Mouse (Mus musculus): ENCODE measurements around the gene Pgs1.

Gene Pgs1

DNA sequence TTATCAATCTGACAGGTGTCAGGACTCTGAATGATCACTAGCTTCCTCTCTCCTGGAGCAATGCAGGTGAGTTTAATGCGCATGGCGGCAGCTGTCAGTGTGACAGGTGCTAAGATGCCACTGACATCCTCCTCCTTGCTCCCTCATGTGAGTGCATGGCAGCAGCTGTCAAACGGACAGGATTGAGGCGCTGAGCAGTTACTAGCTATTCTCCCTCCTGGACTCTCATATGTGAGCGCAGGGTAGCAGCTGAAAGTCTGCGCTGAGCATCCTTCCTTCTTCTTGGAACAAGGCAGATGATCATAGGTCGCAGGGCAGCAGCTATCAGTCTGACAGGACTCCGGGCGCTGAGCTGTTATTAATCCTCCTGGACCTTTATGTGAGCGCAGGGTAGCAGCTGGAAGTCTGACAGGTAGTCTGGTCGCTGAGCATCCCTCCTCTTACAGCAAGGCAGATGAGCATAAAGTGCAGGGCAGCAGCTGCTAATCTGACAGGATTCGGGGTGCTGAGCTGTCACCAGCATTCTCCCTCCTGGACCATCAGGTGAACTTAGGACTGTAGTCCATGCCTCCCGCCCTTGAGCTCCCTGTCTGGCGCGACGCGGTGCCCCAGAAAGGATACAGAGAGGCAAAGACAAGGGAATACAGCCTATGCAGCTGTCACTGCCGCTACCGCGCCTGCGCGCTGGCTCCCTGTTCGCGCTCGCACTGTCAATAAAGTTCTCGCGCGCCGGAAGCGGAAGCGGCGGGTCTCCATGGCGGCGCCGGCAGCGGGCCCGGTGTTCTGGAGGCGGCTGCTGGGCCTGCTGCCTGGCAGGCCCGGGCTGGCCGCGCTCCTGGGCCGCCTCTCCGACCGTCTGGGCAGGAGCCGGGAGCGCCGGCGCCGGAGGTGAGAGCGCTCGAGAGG is at the start of gene Pgs1:
Pgs1 (plus strand) TSS at position 167 of the 906 bp plus-strand sequence.
- peak; percentile 92 for DNase-seq

DNA sequence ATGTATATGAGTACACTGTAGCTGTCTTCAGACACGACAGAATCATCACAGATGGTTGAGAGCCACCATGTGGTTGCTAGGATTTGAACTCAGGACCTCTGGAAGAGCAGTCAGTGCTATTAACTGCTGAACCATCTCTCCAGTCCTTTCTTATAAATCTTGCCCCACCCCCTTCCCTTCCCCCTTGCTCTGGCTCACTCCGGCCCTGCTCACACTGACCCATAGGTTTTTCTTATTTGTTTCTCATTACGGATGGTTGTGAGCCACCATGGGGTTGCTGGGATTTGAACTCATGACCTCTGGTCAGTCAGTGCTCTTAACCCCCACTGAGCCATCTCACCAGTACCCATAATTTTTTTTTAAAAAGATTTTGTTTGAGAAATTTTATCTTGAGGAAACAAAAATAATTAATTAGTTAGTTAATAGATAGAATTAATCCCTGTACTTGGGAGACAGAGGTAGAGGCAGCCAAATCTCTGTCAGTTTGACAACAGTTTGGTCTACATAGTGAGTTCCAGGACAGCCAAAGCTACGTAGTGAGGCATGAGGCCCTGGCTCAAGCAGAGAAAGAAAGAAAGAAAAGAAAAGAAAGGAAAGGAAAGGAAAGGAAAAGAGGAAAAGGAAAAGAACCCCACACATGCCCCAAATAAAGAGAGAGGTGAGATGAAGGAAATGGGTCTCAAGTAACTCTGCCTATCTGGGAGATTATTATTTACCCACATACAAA is 46.9 kb upstream of the Pgs1 start:
- no peak for DNase-seq

DNA sequence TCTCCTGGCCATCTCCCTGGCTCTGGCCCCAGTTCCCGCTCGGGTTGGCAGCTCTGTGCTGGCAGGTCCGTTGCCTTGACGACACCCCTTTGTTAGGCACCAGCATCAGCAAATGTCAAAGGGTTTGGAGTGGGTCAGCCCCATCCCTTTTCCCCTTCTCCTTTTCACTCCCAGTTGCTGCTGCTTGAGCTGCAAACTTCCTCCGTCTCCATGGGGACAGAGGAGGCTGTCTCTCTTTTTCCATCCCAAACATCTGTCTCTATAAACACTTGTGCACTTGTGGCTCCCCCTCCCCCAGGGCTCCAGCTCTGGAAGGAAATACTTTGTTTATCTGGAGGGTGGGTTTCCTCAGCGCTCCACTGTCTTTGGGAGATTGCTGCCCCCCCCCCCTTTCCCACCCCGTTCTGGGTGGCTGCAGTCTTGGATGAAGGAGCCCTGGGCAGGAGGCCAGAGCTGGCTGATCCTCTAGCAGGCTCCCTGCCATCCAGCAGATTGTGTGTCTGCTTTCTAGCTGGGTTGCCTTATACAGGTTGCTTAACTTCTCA is 46.3 kb upstream of the Pgs1 start:
- peak; percentile 88 for DNase-seq

DNA sequence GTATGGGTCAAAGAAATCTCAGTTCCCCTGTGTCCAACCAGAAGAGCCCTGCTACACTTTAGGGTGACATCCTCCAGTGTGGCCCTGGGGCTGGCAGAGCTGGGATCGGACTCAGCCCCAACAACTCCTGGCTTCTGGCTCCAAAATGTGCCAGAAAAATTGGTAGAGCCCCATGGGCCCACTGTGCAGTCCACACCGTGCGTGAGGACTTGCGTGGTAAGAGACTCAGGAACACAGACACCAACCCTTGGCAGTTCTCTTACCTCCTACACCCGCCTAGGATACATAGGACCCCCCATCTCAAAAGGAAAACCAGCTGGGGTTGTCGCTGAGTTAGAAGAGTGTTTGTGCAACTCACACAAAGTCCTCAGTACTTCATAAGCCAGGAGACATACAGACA is 45.2 kb upstream of the Pgs1 start:
- DNase-seq: no peak

DNA sequence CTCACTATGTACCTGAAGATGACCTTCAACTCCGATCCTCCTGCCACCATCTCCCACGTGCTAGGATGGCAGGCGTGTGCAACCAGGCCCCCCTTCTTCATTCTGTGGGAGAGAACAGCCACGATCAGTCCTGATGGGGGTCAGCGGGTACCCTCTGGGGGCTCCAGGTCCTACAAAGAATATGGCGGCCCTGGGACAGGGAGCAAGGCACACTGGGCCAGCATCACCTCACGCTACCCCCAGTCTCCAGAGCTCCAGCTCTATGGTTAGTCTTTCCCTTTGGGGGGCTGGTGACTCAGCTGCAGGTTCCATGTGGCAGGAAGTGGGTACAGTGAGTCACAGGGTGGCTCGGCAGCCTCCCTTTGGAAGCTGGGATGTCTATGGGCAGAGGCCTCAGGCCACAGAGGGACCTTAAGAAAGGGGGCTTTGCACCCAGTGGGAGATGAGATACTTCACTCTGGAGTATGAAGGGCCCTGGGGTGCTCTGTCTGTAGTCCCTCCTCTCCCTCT is 44.7 kb upstream of the Pgs1 start:
- no peak for DNase-seq

DNA sequence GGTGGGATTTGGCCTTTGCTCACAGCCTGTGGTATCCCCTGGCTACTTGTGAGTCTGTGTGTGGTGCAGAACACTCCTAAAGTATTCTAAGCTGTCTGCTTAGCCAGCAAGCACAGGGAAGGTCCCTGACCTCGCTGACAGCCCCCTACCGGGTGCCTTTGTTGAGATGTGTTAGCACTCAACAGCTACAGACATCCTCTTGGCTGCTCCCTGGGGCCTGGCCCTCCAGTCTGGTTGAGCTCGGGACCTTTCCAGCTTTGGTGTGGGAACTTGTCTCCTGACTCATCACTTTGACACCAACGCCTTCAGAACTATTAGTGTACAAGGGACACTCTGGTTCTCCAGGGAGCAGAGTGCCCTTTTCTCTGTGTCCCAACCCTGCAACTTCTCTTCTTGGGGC is 44.2 kb upstream of the Pgs1 start:
- peak; percentile 24 for DNase-seq

DNA sequence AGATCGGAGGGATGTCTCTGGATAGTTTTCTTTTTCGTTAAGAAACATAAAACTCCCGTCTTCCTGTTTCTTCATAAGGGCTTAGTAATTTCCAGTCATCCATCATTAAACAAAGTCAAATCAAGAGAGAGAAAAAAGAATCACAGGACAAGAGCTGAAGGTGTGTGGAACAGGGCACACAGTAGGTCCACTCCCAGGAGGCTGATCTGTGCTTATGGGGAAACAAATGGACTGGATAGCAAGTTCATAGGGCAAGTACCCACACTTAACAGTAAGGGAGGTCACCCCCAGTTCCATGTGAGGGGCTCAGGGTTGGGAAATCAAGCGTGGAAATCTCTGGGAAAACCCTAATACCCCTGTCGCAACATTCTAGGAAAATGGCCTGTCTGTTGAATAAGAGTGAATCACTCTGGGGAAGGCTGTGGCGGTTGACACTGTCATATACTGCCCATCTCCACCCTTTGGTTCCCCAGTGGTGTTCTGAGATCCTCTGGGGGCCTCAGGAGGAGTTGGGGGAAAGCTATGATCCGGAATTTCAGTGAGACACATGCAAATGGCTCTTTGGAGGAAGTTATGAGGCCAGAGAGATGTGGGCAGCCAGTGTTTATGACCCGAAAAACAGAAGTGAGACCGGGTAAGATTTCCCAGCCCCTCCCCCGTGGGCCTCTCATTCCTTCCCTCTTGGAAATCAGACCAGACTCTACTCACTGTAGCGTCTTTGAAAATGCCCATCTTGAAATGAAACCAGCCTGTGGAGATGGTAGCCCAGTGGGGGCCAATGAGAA is 39.7 kb upstream of the Pgs1 start:
- DNase-seq: peak; percentile 23

DNA sequence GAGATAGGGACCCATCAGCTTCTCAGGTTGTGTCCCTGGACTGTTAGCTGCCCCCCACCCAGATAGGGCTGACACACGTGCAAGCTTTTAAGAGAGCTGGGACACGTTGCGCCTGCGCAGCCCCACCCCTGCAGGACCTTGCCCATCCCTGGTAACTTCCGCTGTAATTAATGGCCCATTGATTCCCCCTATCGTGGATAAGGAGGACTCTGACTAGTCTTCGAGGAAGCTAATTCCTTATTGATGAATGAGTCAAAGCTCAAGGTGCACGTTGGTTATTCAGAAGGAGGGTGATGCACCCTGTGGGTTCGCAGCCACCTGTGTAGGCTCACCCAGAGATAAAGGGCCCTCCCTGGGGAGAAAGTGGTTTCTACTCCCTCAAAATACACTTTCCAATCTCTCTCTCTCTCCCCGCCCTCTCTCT is 39.1 kb upstream of the Pgs1 start:
- no peak for DNase-seq

DNA sequence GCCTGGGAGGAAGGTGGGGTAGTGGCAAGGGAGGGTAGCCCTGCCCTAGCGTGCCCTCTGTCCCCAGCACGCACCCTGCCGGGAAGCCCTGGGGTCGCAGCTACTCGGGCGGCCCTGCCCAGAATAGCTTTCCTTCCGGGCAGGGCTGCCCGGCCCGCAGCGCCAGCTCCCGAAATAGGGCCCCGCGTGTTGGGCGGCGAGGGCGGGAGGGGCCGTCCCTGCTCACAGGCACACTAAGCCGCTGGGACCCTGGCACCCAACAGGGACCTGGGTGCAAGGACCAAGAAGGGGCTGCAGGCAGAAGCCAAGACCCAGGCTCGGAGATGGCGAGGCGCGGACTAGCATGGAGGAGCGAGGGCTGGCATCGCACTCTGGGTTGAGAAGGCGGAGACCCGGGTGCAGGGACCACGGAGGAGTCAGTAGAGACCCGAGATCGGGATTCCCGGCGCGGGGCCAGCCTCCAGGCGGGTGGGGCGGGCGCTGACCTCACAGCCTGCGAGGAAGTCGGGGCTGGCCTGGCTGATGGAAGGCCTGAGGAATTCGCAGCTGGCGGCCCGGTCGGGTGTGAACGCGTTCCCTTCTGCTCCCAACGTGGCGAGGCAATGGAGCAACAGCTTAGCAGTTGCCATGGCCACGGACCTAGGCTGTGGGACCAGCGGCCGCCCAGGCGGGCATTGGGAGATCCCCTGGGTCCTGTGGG is 36.5 kb upstream of the Pgs1 start:
- DNase-seq: peak; percentile 86

DNA sequence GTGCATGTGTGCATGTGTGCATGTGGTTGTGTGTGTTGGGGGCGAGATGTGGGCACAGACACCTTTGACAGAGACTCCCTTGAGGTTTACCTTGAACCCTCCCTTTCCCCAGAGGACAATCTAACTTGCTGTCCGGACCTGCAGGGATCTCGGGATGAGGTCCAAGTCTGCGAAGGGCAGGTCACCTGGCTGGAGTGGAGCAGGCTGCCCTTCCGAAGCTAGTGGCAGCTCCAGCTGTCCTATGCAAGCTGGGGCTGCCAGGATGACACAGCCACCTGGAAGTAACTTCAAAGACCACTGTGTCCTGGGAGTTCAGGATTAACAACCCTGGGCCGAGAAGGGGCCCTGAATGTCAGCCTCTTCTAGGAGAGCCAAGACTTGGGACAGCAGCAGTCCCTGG is 34.7 kb upstream of the Pgs1 start:
- DNase-seq: no peak

DNA sequence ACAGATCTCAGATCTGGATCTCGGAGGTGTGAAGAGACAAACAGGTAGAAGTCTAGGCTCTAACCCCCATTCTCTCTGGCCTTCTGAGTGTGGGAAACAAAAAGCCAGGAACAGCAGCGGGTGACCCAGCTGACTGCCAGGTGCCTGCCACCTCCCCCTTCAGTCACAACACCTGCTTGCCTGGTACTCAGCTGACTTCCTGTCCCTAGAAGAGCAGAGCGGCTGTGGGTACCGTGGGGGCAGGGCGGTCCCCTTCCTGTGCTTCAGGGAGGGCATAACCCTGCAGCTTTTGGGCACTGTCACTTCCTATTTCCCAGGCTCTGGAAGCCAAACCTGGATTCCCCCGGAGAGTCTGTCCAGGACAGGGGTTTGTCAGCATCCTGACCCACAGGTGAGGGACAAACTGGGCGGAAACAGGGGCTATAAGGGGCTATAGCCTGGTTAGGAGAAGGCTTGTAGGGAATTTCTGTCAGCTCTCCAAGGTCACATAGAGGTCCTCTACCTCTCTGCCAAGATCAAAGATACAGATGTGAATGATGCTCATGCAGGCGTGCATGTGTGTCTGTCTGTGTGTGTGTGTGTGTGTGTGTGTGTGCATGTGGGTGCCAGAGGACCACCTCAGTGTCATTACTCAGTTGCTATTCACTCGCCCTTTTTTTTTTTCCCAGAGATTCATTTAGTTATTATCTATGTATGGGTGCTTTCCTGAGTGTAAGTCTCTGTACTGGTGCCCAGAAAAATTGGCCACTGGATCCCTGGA is 33.7 kb upstream of the Pgs1 start:
- peak; percentile 48 for DNase-seq

DNA sequence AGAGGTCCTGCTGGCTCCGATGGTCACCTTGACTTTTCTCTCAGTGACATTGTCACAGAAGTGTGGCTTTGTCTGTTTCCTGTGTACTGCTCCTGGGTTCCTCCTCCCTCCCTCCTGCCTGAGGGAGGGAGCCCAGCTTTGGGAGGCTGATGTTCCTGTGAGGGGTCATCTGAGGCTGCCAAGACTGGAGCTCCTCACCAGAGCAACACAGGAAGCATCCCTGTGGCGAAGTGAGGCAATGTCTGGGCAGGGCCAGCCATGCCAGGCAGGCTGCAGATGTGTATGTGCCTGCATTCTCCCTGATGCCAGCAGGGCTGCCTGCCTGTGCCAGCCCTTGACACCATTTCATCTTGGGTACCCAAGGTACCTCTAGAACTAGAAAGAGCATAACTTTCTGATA is 32.0 kb upstream of the Pgs1 start:
- DNase-seq: peak; percentile 41

DNA sequence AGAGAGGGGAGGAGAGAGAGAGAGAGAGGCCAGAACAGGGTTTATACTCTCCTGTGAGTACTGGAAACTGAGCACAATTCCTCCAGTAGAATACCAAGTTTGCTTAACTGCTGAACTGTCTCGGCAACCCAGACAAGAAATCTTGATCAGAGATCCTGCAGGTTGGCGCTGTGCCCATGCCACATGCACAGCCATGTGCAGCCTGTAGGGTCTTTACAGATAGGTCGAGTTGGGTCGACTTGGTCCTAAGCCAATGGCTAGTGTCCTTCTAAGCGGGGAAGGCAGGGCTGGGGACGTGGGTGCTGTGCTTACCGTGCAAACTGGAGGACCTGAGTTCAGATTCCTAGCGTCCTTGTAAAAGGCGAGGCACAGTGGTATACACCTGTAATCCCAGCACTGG is 31.3 kb upstream of the Pgs1 start:
- no peak for DNase-seq

DNA sequence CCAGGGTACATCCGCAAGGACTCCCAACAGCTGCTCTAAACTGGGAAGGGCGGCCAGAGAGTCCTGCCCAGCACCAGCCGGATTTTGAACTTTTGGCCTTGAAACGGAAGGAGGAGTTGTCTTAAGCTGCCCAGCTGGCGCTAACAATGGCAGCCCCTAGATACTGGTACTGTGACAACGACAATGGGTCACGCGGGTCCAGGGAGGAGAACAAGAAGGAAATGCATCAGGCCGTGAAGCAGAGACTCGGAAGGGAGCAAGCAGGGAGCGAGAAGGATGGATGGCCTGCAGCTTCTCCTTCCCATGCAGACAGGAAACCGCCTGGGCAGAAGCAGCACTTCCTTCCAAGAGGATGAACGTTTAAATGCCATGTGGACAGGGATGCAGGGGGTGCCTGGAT is 30.5 kb upstream of the Pgs1 start:
- DNase-seq: peak; percentile 62

DNA sequence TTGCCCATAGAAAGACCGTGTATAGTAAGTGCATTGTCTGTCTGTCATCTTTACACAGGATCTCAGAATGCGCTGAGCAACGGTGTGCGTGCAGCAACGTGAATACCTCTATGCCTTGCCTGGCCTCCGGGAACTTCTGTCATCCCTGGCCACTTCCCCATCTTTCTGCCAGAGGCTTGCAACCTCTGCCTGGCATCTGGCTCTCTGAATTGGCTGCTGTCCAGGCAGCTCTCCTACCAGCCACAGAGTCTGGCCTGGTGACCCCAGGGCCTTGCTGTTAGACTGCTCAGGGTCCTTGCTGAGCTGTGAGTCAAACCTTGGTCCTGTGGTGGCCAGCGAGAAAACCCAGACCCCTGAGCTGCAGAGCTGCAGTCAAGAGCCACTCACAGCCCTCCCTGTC is 27.9 kb upstream of the Pgs1 start:
- DNase-seq: no peak

DNA sequence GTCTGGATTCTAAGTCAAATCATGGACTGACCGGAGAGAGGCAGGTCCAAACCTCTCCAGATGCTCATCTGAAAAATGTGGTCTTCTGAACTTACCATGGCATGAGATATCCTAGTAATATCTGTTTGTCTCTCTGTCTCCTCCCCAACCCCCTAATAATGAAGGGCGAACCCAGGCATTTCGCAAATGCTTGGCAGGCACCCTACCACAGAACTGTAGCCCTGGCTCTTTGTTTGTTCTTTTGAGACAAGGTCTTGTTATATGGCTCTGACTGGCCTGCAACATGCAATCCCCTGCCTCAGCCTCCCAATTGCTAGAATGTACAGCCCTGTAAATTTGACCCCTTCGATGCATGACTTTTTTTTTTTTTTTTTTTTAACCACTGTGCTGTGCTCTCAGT is 26.9 kb upstream of the Pgs1 start:
- DNase-seq: no peak

DNA sequence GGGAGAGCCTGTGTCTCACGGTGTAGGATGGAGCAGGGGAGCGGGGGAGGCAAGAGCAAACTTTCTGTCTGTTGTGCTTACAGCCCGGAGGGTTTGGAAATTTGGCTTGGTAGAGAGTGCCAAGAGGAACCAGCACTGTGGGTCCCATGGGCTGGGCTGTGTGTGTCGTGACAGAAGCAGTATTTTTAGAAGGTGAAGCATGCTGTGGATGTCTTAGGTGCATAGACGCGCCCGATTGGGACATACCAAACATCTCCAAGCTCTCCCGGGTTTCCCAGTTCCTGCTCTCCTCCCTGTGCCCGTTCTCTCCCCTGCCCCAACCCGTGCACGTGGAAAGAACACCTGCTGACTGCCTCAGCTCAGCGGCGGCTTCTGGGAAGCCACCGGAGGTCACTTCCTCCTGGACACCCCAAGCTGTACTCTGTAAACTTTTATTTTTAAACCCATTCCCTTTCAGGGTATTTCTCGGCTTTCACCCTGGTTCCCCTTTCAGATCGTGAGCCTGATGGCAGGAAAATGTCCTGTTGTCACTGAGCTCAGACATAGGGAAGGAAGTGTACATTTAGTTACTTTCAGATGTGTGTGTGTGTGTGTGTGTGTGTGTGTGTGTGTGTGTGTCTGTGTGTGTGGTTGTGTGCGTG is 26.2 kb upstream of the Pgs1 start:
- no peak for DNase-seq

DNA sequence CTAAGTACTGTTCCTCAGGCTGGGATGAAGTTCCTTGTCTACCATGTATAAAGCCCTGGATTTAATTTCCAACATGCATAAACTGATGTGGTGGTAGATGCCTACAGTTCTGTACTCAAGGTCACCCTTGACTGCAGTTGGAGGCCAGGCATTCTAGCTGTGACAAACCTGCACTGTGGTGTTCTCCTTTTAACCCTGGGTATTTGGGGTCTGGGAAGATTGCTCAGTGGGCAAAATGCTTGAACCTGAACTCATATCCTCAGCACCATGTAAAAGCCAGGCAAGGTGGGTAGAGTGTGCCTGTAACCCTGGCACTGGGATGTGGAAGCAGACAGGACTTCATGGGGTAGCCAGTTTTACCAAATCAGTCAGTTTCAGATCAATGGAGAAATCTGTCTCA is 25.5 kb upstream of the Pgs1 start:
- no peak for DNase-seq

DNA sequence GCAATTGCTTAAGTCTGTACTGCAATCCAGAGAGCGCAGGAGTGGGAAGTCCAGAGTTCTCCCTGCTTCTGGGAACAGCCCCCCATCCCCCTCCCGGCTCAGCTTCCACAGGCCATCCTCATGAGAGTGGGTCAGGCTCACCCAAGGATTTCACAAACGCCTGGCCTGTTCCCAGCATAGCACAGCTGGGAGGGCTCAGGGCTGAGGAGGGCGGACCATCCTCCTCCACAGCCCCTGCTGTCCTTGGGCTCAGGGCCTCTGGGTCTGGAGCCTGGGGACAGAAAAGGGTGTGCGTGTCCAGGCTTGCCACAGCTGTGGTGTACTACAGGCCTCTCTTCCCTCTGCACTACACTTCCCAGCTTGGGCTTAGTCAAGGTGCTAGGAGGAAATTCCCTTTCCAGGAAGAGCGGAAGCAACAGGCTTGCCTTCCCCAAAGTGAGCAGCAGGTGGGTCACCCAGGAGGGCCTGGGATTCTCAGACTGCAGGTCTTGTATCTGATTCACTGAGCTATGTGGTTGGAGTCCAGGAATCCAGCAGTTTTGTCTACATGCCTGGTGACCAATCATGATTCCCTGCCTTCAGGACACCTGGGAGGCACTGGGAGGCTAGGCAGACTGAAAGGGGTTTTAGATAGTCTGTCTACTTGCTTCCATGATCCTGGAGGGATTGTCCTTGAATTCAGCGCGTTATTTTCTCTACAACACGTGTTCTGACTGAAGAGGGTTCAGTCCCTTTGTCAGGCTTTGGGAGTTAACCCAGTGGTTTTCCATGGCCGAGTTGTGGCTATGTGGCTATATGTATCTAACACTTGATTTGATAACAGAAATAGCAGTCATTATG is 23.6 kb upstream of the Pgs1 start:
- DNase-seq: peak; percentile 85

Data from lung, postnatal 14 days (tissue).